In genomic region chrX:71412776-71413175, GRCm38 (mm10) we compare ENCODE assay signal across 20 mouse cellular contexts.
"Had no signal": no experiment of that assay in that cellular context is flagged by ENCODE, and none has a peak within 500 bp of the region (broad histone marks: within the 10 kb centered on the region; RNA-seq: fewer than 3 reads in every experiment).

No protein-coding gene starts in this region.

- H3K27me3 ChIP-seq: heart, embryonic 13.5 days; heart, embryonic 15.5 days; hindbrain, embryonic 13.5 days; hindbrain, embryonic 15.5 days; limb, embryonic 13.5 days; limb, embryonic 15.5 days; liver, embryonic 12.5 days had no signal

- DNase-seq: gastrocnemius, postnatal 14 days; gastrocnemius, postnatal 36 days; heart, adult 2 months; heart, postnatal 14 days; heart, postnatal 36 days; layer of hippocampus, adult 9-11 months; layer of hippocampus, postnatal 36 days; left cerebral cortex, postnatal 4 days; lung, adult 18-20 months had no signal

- ATAC-seq: hindbrain, postnatal 0 days; intestine, embryonic 16.5 days; liver, embryonic 12.5 days had no signal

- H3K4me1 ChIP-seq: heart, embryonic 13.5 days; heart, embryonic 15.5 days; hindbrain, embryonic 13.5 days; hindbrain, embryonic 15.5 days; limb, embryonic 13.5 days; limb, embryonic 15.5 days; liver, embryonic 12.5 days had no signal

- H3K4me2 ChIP-seq: heart, embryonic 11.5 days; heart, embryonic 13.5 days; heart, embryonic 15.5 days; hindbrain, embryonic 13.5 days; hindbrain, embryonic 15.5 days; limb, embryonic 13.5 days; limb, embryonic 15.5 days; liver, embryonic 12.5 days had no signal

- H3K4me3 ChIP-seq: heart, adult 2 months; heart, embryonic 13.5 days; heart, embryonic 15.5 days; hindbrain, embryonic 13.5 days; hindbrain, embryonic 15.5 days; limb, embryonic 13.5 days; limb, embryonic 15.5 days; liver, embryonic 12.5 days had no signal

- H3K9ac ChIP-seq: heart, embryonic 13.5 days; heart, embryonic 15.5 days; hindbrain, embryonic 13.5 days; hindbrain, embryonic 15.5 days; limb, embryonic 13.5 days; limb, embryonic 15.5 days; liver, embryonic 12.5 days; liver, embryonic 14.5 days had no signal

- H3K27ac ChIP-seq: heart, adult 2 months; heart, embryonic 13.5 days; heart, embryonic 15.5 days; hindbrain, embryonic 13.5 days; hindbrain, embryonic 15.5 days; hindbrain, postnatal 0 days; limb, embryonic 13.5 days; limb, embryonic 15.5 days; liver, embryonic 12.5 days; liver, embryonic 14.5 days had no signal

- H3K9me3 ChIP-seq: heart, embryonic 13.5 days; heart, embryonic 15.5 days; hindbrain, embryonic 13.5 days; hindbrain, embryonic 15.5 days; limb, embryonic 13.5 days; limb, embryonic 15.5 days; liver, embryonic 12.5 days had no signal
